Mouse (Mus musculus) WW6 (cell line): ENCODE measurements around the gene Atg16l1.

Source experiments
- DNase-seq: peaks from one replicate; pipeline ENCODE4 v3.0.0-alpha.2; 2013; ENCODE audit warnings: low read depth, low spot score

The Atg16l1 gene

GRCm38 (mm10) chr1:87829621-87830211 lies 74.0 kb downstream of the Atg16l1 start:
- no peak for DNase-seq

GRCm38 (mm10) chr1:87836453-87836852 lies 80.8 kb downstream of the Atg16l1 start:
- no peak for DNase-seq

GRCm38 (mm10) chr1:87837018-87837417 lies 81.3 kb downstream of the Atg16l1 start:
- no peak for DNase-seq

- no peak for DNase-seq
These were observed 84.9 kb downstream of the Atg16l1 start for GRCm38 (mm10) chr1:87840411-87841208.
